In the genomic region with DNA sequence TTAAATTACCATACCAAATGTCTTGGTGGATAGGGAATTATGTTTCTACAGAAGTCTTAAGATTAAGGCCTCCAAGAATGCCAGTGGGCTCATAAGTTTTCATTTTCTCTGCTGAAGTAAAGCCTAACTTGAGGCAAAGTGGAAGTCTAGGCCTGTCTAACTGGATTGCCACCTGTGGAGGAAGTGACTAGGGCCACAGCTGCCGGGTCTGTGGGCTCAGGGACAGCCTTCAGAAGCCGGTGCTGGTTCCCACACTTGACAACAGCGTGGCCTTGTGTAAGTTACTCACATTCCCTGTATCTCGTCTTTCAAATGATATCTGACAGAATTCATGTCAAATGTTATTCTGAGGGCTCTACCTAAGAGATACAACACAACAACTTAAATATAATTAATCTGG, we compare ENCODE assay signal across 15 mouse cellular contexts.
"Had no signal": no experiment of that assay in that cellular context is flagged by ENCODE, and none has a peak within 500 bp of the region (broad histone marks: within the 10 kb centered on the region; RNA-seq: fewer than 3 reads in every experiment).

No protein-coding gene starts in this region.

- H3K9me3 ChIP-seq: limb, embryonic 13.5 days; midbrain, embryonic 10.5 days; neural tube, embryonic 13.5 days; stomach, embryonic 15.5 days had no signal

- DNase-seq: kidney, adult 11 months; kidney, adult 9 months; kidney, postnatal 36 days; layer of hippocampus, adult 9-11 months; lung, adult 18-20 months; retina, postnatal 1 day; right cerebral cortex, postnatal 4 days; spleen, adult 18-20 months had no signal

- H3K4me1 ChIP-seq: limb, embryonic 13.5 days; neural tube, embryonic 13.5 days; stomach, embryonic 15.5 days had no signal

- H3K36me3 ChIP-seq: limb, embryonic 13.5 days; midbrain, embryonic 10.5 days; neural tube, embryonic 13.5 days; stomach, embryonic 15.5 days had no signal

- H3K4me3 ChIP-seq: limb, embryonic 13.5 days; midbrain, embryonic 10.5 days; neural tube, embryonic 13.5 days; stomach, embryonic 15.5 days had no signal

- H3K27ac ChIP-seq: kidney, postnatal 0 days; limb, embryonic 13.5 days; liver, embryonic 14.5 days; midbrain, embryonic 10.5 days; neural tube, embryonic 13.5 days; stomach, embryonic 15.5 days had no signal

- ATAC-seq: midbrain, embryonic 16.5 days had no signal

- H3K27me3 ChIP-seq: limb, embryonic 13.5 days; neural tube, embryonic 13.5 days; stomach, embryonic 15.5 days had no signal
